Mouse (Mus musculus): ENCODE measurements around the gene Cabp2. TPM values are rescaled to one million over a fixed set of nuclear protein-coding genes. Genes with fewer than 3 reads are reported as not detected.

The Cabp2 gene
- polyA plus RNA-seq, 1 experiment from 2014 or later: 3.6 TPM

DNA sequence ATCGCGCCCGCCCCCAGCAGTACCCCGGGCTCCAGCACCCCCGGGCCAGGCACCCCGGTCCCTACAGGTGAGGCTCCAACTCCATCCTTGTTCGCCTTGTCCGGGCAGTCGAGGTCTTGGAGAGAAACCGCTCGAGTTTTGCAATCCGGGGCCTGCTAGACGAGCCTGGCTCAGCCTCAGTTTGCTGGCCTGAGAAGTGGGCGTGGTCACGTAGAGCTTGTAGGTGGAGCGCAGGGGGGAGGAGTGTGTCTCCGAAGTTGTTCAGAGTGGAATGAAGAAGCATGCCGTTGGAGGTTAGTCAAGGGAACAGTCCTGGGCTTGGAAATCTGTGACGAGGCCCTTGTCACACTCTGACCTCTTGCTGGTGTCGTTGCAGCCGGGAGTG lies 16.1 kb downstream of the Cabp2 start:
- peaks cover 35% of the 10 kb centered on the region for H3K4me1 ChIP-seq
- 2% methylated on average over 21 of the region's 21 CpGs for WGBS
- peak; percentile 51 for ATAC-seq (ENCODE audit: insufficient read depth, low FRiP score, low read depth)

GRCm38 (mm10) chr19:4098426-4098825 lies 17.0 kb downstream of the Cabp2 start:
- 84% methylated on average over 13 of the region's 13 CpGs for WGBS
- Histone ChIP-seq H3K36me3 (no peaks in the 10 kb centered on the region; the same call in 1 of the 2 replicates), H3K9me3 (no peaks in the 10 kb centered on the region), H3K27ac (0 out of 2 replicates have a peak overlapping the region, but pooled peaks have one; percentile 93), H3K9ac (no peak overlapping the region), H3K4me2 (peak overlapping the region; percentile 88), H3K27me3 (replicated peaks) (peaks cover 11% of the 10 kb centered on the region; the same call in 1 of the 2 replicates), H3K4me3 (replicated peaks) (peak overlapping the region; percentile 75), H3K4me1 (peaks cover 35% of the 10 kb centered on the region)
- ATAC-seq (ENCODE audit: insufficient read depth, low FRiP score, low read depth): no peak

More for the DNA sequence above, 16.1 kb downstream of the Cabp2 start:
- Histone ChIP-seq H3K9me3 (no peaks in the 10 kb centered on the region), H3K9ac (peak overlapping the region; percentile 30; the same call in 1 of the 2 replicates), H3K36me3 (no peaks in the 10 kb centered on the region; the same call in 1 of the 2 replicates), H3K27me3 (replicated peaks) (peaks cover 11% of the 10 kb centered on the region; the same call in 1 of the 2 replicates), H3K4me3 (replicated peaks) (peak overlapping the region; percentile 75), H3K27ac (peak overlapping the region; percentile 93), H3K4me2 (peak overlapping the region; percentile 88)

DNA sequence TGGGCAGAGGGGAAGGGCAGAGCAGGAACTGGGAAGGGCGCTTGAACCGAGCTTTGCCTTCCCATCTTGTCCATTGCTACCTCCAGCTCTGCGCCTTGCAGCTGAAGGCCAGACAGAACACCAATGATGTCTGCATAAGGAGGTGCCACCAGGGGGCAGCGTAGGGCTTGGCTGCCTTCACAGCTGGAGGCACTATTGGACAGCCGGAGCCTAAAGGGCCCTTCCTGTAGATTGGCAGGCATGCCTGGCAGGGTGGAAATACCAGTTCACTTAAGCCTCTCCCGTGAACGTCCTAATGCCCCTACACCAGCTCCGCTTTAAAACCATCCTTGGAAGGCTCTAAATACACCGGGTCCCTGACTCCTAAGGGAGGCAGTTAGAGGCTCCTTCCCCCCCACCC lies 17.7 kb downstream of the Cabp2 start:
- H3K4me2 ChIP-seq: peak overlapping the region; percentile 88
- WGBS: 15% methylated on average over 9 of the region's 9 CpGs
- H3K4me1 ChIP-seq: peaks cover 35% of the 10 kb centered on the region
- ATAC-seq (ENCODE audit: insufficient read depth, low FRiP score, low read depth): 0 out of 2 replicates have a peak, but pooled peaks have one; percentile 1
- no peaks in the 10 kb centered on the region; the same call in 1 of the 2 replicates for H3K36me3 ChIP-seq
- peak overlapping the region; percentile 48; the same call in 1 of the 2 replicates for H3K4me3 ChIP-seq (replicated peaks)
- peaks cover 11% of the 10 kb centered on the region; the same call in 1 of the 2 replicates for H3K27me3 ChIP-seq (replicated peaks)
- H3K9ac ChIP-seq: no peak overlapping the region
- no peaks in the 10 kb centered on the region for H3K9me3 ChIP-seq
- H3K27ac ChIP-seq: peak overlapping the region; percentile 78

- Histone ChIP-seq H3K36me3 (no peaks in the 10 kb centered on the region; the same call in 1 of the 2 replicates), H3K27ac (peak within 1 kb of the TSS; percentile 78), H3K27me3 (replicated peaks) (peaks cover 11% of the 10 kb centered on the region; the same call in 1 of the 2 replicates), H3K4me3 (replicated peaks) (peak within 1 kb of the TSS; percentile 48), H3K4me2 (peak within 1 kb of the TSS; percentile 88), H3K9ac (peak within 1 kb of the TSS; percentile 32; the same call in 1 of the 2 replicates), H3K4me1 (peaks cover 35% of the 10 kb centered on the region), H3K9me3 (no peaks in the 10 kb centered on the region)
- 2% methylated on average over 52 of the region's 53 CpGs for WGBS
- ATAC-seq (ENCODE audit: insufficient read depth, low FRiP score, low read depth): no peak
Measured at GRCm38 (mm10) chr19:4099837-4100717, 18.7 kb downstream of the Cabp2 start, which contains the start of gene Pitpnm1. TSS of gene Pitpnm1 (plus strand) at chr19:4099998.

GRCm38 (mm10) chr19:4100718-4101261 lies 19.4 kb downstream of the Cabp2 start:
- no peak overlapping the region for H3K27ac ChIP-seq
- peak overlapping the region; percentile 48 for H3K4me3 ChIP-seq (replicated peaks)
- H3K4me2 ChIP-seq: peak overlapping the region; percentile 88
- peaks cover 35% of the 10 kb centered on the region for H3K4me1 ChIP-seq
- H3K27me3 ChIP-seq (replicated peaks): peaks cover 11% of the 10 kb centered on the region; the same call in 1 of the 2 replicates
- 2% methylated on average over 51 of the region's 52 CpGs for WGBS
- no peaks in the 10 kb centered on the region for H3K9me3 ChIP-seq
- H3K36me3 ChIP-seq: no peaks in the 10 kb centered on the region; the same call in 1 of the 2 replicates
- ATAC-seq (ENCODE audit: insufficient read depth, low FRiP score, low read depth): no peak
- H3K9ac ChIP-seq: peak overlapping the region; percentile 32; the same call in 1 of the 2 replicates

- H3K4me2 ChIP-seq: no peak overlapping the region
Measured at GRCm38 (mm10) chr19:4101466-4101865, 20.1 kb downstream of the Cabp2 start.

GRCm38 (mm10) chr19:4102049-4102448 lies 20.7 kb downstream of the Cabp2 start:
- no peak overlapping the region for H3K4me3 ChIP-seq (replicated peaks)
- 86% methylated on average over 2 of the region's 2 CpGs for WGBS
- no peaks in the 10 kb centered on the region; the same call in 1 of the 2 replicates for H3K36me3 ChIP-seq
- peaks cover 11% of the 10 kb centered on the region; the same call in 1 of the 2 replicates for H3K27me3 ChIP-seq (replicated peaks)
- no peak overlapping the region for H3K9ac ChIP-seq
- peaks cover 35% of the 10 kb centered on the region for H3K4me1 ChIP-seq
- ATAC-seq (ENCODE audit: insufficient read depth, low FRiP score, low read depth): no peak
- no peak overlapping the region for H3K27ac ChIP-seq
- no peaks in the 10 kb centered on the region for H3K9me3 ChIP-seq
- no peak overlapping the region for H3K4me2 ChIP-seq

More at GRCm38 (mm10) chr19:4101466-4101865, 20.1 kb downstream of the Cabp2 start:
- Histone ChIP-seq H3K4me3 (replicated peaks) (no peak overlapping the region), H3K27me3 (replicated peaks) (peaks cover 11% of the 10 kb centered on the region; the same call in 1 of the 2 replicates), H3K9ac (no peak overlapping the region), H3K9me3 (no peaks in the 10 kb centered on the region), H3K36me3 (no peaks in the 10 kb centered on the region; the same call in 1 of the 2 replicates), H3K27ac (no peak overlapping the region), H3K4me1 (peaks cover 35% of the 10 kb centered on the region)
- whole genome bisulfite sequencing: 80% methylated on average over 6 of the region's 6 CpGs
- no peak for ATAC-seq (ENCODE audit: insufficient read depth, low FRiP score, low read depth)

DNA sequence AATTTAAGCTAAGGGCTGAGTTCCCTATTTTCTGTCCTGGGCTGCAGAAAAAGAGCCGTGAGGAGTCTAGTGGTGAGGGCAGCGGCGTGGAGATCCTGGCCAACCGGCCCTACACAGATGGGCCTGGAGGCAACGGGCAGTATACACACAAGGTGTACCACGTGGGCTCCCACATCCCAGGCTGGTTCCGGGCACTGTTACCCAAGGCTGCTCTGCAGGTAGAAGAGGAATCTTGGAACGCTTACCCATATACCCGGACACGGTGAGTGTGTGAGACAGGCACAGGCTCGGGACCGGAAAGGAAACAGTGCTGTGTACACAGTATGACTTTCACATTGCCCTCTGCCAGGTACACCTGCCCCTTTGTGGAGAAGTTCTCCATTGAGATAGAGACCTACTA lies 21.2 kb downstream of the Cabp2 start:
- no peak for ATAC-seq (ENCODE audit: insufficient read depth, low FRiP score, low read depth)
- H3K9ac ChIP-seq: no peak overlapping the region
- H3K4me1 ChIP-seq: peaks cover 34% of the 10 kb centered on the region
- no peaks in the 10 kb centered on the region for H3K9me3 ChIP-seq
- 92% methylated on average over 12 of the region's 12 CpGs for WGBS
- H3K36me3 ChIP-seq: no peaks in the 10 kb centered on the region; the same call in 1 of the 2 replicates
- no peak overlapping the region for H3K4me2 ChIP-seq
- H3K4me3 ChIP-seq (replicated peaks): no peak overlapping the region
- H3K27me3 ChIP-seq (replicated peaks): peaks cover 11% of the 10 kb centered on the region; the same call in 1 of the 2 replicates
- H3K27ac ChIP-seq: no peak overlapping the region

GRCm38 (mm10) chr19:4103294-4103693 lies 21.9 kb downstream of the Cabp2 start:
- peaks cover 29% of the 10 kb centered on the region for H3K4me1 ChIP-seq
- ATAC-seq (ENCODE audit: insufficient read depth, low FRiP score, low read depth): no peak
- no peak overlapping the region for H3K4me2 ChIP-seq
- no peaks in the 10 kb centered on the region; the same call in 1 of the 2 replicates for H3K36me3 ChIP-seq
- peaks cover 11% of the 10 kb centered on the region; the same call in 1 of the 2 replicates for H3K27me3 ChIP-seq (replicated peaks)
- no peak overlapping the region for H3K27ac ChIP-seq
- no peaks in the 10 kb centered on the region for H3K9me3 ChIP-seq
- no peak overlapping the region for H3K9ac ChIP-seq
- 94% methylated on average over 18 of the region's 18 CpGs for WGBS
- H3K4me3 ChIP-seq (replicated peaks): no peak overlapping the region

- Histone ChIP-seq H3K36me3 (no peaks in the 10 kb centered on the region), H3K27ac (no peak overlapping the region), H3K4me3 (replicated peaks) (no peak overlapping the region), H3K9me3 (no peaks in the 10 kb centered on the region), H3K4me1 (peaks cover 24% of the 10 kb centered on the region), H3K4me2 (no peak overlapping the region), H3K9ac (no peak overlapping the region), H3K27me3 (replicated peaks) (peaks cover 11% of the 10 kb centered on the region; the same call in 1 of the 2 replicates)
- ATAC-seq (ENCODE audit: insufficient read depth, low FRiP score, low read depth): no peak
- WGBS: 63% methylated on average over 3 of the region's 3 CpGs
Measured at GRCm38 (mm10) chr19:4103792-4104191, 22.4 kb downstream of the Cabp2 start.

DNA sequence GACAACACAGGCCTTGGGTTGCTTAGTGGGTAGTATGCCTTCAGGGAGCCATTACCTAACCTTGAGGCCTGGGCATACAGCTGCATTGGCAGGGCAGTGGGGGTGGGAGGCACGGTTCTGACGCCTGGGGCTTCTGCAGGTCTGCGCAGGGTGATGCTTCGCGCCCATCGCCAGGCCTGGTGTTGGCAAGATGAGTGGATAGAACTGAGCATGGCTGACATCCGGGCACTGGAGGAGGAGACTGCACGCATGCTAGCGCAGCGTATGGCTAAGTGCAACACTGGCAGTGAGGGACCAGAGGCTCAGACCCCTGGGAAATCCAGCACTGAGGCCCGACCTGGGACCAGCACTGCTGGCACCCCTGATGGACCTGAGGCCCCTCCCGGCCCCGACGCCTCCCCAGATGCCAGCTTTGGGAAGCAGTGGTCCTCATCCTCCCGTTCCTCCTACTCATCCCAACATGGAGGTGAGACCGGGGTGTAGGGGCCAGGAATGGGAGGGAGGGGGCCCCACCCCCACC lies 23.4 kb downstream of the Cabp2 start:
- peaks cover 14% of the 10 kb centered on the region for H3K4me1 ChIP-seq
- no peaks in the 10 kb centered on the region for H3K9me3 ChIP-seq
- H3K9ac ChIP-seq: no peak overlapping the region
- peaks cover 11% of the 10 kb centered on the region; the same call in 1 of the 2 replicates for H3K27me3 ChIP-seq (replicated peaks)
- 89% methylated on average over 16 of the region's 16 CpGs for WGBS
- H3K4me3 ChIP-seq (replicated peaks): no peak overlapping the region
- no peak overlapping the region for H3K4me2 ChIP-seq
- H3K36me3 ChIP-seq: no peaks in the 10 kb centered on the region
- no peak for ATAC-seq (ENCODE audit: insufficient read depth, low FRiP score, low read depth)
- no peak overlapping the region for H3K27ac ChIP-seq
